Mouse (Mus musculus) lung, postnatal 10 days (tissue): ENCODE measurements around the gene Meox2.
"Not testable (repeated sequence)": the region's sequence is repeated elsewhere in the genome, so short reads cannot be mapped to it uniquely, and the experiment has no call there.

ENCODE experiments used
- DNase-seq: peaks from one replicate; pipeline ENCODE4 v3.0.0; 2021

The Meox2 gene

GRCm38 (mm10) chr12:37108390-37108738 lies at the start of gene Meox2:
Meox2 (plus strand) TSS chr12:37108540.
- DNase-seq = peak; percentile 62

DNA sequence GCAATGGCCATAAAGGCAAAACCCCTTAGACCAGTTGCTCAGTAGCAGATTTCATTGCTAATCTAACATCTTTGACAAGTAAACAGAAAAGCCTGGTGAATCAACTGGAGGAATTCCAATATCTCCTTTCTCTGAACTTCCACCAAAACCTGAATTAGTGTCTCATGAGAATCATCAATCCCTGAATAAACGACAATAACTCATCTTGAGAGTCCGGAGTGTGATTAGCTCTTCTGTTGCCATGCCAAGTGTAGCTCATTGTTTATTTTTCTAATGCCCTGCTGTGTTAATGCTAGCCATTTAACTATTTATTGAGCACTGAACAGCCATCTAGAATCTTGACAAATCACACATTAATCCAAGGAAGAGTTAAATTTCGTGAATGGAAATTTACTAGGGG lies 35.7 kb upstream of the Meox2 start:
- DNase-seq = no peak

DNA sequence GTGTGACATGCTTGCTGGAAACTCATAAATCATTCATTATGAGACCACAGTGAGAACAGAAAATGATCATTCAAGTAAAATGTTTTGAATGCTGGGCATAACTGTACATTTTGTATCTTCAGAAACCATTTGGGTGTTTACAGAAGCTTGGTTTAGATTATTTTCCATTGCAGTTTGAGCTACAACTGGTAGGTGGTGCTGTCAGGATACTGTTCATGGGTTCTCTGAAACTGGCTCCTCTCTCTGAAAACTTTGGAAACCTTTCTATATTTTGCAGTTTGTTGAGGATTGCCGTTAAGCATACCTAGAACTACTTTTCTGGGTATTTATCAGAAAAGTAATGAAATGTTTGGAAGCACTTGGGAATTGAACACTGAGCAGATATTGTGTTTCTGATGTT lies 31.0 kb upstream of the Meox2 start:
- peak; percentile 18 for DNase-seq

DNA sequence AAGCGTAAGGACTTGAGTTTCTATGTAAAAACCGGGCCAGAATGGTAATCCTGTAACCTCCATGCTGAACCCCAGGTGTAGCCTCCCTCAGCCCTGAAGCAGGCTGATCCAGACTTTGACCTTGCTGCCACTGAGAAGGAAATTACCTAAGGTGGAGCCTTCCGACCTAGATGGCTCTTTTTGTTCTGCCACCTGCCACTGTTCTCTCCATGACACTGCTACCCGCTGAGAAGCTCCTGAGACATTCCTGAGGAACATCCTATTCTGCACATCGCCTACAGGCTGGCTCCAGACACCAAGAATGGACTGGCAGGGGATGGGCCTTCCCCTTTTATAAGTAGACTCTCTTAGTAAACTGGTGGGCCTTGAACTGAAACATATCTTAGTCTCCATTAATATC lies 28.3 kb upstream of the Meox2 start:
- DNase-seq = not testable (repeated sequence)

DNA sequence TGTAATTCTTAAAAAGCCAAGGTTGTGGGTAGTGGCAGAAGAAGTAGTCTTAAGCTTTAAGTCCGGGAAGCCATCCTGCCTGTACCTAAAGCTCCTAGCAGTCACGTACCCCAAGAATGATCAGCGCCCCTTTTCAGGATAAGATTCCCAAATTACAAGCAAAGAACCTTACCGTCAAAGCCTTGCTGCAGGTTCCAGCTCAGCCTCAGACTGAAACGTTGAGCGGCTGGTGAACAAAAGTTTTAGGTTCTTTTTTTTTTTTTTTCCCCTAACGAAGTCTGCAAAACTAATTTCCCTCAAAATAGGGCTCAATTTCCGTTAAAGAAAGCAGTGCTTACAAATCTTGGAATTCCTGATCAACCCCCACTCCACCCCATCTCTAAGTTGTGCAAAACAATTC lies 1.8 kb upstream of the Meox2 start:
- no peak for DNase-seq

DNA sequence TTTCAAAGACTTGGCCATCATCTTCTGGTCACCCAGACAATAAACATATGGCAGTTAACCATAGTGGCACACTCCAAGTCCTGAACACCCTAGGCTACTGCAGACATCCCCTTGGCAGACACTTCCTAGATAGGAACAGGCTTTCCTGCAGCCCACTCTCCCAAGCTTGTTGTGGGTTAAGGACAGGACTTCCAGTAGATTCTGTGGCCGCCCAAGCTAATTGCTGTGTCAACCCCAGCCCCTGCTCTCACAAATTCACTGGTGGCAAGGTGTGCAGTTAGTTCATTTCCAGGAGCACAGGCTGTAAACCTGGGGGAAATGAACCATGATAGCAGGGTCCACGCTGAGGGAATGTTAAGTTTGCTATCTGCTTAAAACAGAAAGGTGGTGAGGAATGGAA lies 1.2 kb upstream of the Meox2 start:
- no peak for DNase-seq

DNA sequence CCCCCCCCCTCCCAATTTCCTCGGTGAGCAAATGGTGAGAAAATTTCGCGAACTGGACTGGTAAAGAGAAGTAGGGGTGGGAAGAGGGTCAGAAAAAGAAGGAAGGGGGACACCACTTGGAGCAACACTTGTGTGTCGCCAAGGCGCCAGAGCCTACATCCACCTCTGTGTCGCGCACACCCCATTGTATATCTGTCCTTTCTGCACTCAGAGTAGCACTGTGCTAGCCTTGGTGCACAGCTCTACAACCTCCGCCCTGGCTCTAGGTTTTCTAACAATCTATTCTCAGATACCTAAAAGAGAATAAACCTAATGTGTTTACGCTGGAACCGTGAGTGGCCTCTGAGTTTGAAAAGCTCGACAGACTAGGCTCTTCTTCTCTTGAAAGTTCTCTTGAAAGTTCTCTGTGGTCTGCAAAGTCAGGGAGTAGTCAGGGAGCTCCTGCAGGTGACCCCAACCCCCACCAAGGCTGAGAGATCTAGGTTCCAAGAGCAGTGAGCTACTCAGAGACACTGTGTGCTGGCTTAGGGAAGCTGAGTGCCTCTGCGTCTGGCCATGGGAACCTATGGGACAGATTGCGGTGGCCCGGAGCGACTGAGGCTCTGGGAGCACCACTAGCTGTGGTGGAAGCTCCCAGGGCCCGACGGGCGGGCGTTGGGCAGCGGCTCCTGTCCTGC lies 489 bp upstream of the Meox2 start:
- DNase-seq = no peak

DNA sequence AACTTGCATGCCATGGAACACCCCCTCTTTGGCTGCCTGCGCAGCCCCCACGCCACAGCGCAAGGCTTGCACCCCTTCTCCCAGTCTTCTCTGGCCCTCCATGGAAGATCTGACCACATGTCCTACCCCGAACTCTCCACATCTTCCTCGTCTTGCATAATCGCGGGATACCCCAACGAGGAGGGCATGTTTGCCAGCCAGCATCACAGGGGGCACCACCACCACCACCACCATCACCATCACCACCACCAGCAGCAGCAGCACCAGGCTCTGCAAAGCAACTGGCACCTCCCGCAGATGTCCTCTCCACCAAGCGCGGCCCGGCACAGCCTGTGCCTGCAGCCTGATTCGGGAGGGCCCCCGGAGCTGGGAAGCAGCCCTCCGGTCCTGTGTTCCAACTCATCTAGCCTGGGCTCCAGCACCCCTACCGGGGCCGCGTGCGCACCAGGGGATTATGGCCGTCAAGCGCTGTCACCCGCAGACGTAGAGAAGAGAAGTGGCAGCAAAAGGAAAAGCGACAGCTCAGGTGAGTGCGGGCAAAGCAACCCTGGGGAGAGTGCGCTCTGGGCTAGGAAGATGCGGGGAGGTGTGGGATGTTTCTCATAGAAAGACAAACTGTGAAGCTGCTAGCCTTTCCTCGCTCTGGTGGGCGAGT lies 606 bp downstream of the Meox2 start:
- peak; percentile 23 for DNase-seq

- peak; percentile 5 for DNase-seq
Measured at GRCm38 (mm10) chr12:37109474-37110012, 1.2 kb downstream of the Meox2 start.

DNA sequence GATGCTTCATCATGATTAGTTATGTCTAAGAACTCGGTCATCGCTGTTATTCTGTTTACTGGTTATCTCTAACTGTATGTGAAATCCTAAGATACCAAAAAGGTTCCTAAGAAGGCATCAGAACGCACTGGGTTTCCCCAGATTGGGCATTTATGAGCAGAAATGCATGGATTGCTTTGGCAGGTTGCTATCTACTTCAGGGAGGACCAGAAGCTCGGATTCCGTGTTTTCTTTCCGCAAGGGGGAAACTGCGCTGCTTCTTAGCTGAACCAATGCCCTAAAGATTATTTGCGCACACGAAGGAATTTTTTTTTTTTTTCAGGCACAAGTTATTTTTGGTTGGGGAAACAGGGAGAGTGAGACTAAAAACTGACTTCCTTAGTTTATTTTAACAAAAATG lies 2.6 kb downstream of the Meox2 start:
- no peak for DNase-seq

DNA sequence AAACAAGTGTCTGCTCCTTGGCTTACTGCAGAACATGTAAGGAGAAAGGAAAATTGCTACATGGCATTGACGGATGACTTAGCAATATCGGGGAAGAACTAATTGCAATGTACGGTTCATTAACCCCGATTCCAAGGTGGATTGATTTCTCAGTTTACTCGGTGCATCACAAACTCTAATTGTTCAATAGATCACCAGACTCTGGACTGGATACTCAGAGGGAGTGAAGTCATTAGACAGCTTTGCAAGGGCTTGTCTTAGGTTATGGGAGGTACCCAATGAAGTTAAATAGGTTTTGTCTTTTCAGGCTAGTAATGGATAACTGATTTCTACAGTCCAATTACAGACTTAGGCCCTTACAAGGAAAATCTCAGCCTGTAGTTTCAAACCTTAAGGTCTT lies 10.9 kb downstream of the Meox2 start:
- no peak for DNase-seq

DNA sequence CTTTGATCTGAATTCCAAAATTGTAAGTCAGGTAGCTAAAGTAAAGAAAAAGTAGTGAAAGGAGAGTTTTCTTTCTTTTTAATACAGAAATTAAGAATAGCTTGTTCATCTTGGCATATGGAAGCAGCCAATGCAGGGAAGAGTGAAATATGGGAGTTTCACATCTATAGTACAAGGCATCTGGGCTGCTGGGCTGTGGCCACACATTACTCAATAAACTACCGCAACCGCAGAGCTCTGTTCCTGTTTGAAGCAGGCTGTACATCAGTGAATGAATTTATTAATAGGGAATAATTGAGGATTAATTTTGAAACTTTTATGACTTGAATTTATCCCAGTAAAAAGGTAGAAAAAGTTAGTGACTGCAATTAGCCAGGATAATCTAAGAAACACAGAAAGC lies 15.4 kb downstream of the Meox2 start:
- DNase-seq = no peak

GRCm38 (mm10) chr12:37142080-37142703 lies 33.9 kb downstream of the Meox2 start:
- DNase-seq = no peak

- no peak for DNase-seq
Measured at GRCm38 (mm10) chr12:37143879-37144278, 35.5 kb downstream of the Meox2 start.

GRCm38 (mm10) chr12:37167742-37168141 lies 59.4 kb downstream of the Meox2 start:
- DNase-seq = no peak

DNA sequence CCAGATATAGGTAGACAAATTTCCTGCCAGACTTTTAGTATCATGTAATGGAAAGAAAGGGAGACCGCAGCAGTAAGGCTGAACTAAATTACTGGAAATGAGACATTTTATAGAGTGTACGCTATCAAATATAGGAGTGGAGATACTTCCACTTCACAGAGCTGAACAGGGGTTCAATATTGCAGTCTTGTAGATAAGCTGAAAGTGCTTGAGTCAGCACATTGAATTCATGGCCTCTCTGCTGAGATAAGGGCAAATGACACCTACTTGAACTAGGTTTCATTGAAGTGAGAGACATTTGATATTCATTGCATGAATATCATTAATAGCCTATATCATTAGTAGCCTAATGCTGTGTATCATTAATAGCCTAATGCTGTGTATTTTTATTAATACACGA lies 65.0 kb downstream of the Meox2 start:
- DNase-seq = no peak

GRCm38 (mm10) chr12:37183689-37184088 lies 75.3 kb downstream of the Meox2 start:
- peak; percentile 37 for DNase-seq

DNA sequence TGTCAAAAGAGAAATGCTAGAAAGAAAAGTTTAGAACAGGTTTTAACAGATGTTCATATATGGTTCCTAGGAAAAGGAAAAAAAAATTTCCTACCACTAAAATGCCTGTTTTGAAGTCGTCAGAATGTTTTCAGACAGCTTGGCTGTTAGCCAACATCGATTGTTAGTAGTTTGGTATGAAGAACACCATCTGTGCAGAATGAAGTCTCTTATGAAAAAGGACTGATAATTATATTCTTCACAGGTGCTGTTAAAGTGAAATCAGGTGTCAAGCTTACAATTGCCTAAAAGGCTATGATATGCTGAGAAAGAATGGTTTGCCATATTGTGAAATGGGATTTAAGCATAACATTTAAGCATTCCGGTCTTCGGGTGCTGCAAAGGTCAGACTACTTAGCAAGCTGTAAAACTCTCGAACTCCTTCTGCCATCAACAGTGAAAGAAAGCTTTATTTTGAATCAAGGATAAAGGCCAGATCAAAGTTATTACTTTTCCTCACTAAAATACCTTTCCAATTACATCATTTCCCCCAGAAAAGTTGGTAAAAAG lies 80.7 kb downstream of the Meox2 start:
- DNase-seq = peak; percentile 2
